Mouse (Mus musculus) brain, embryonic 14.5 days (tissue): Measurements from ENCODE around the gene Hdac11.

Source experiments
- CTCF ChIP-seq: fragments of 200-500 bp; IDR thresholded peaks from 2 replicates; pipeline ENCODE4 v1.5.1; 2012; ENCODE audit warnings: inconsistent platforms, mild to moderate bottlenecking, moderate library complexity, borderline replicate concordance; ENCODE audit not compliant: insufficient read depth, insufficient read length; ENCODE audit errors: extremely low read depth
- POLR2A ChIP-seq: fragments of 200-500 bp; IDR thresholded peaks from 2 replicates; pipeline ENCODE4 v1.6.1; 2012; ENCODE audit warnings: mild to moderate bottlenecking, inconsistent platforms, borderline replicate concordance; ENCODE audit not compliant: poor library complexity, insufficient read depth, insufficient read length, severe bottlenecking; ENCODE audit errors: extremely low read depth

DNA sequence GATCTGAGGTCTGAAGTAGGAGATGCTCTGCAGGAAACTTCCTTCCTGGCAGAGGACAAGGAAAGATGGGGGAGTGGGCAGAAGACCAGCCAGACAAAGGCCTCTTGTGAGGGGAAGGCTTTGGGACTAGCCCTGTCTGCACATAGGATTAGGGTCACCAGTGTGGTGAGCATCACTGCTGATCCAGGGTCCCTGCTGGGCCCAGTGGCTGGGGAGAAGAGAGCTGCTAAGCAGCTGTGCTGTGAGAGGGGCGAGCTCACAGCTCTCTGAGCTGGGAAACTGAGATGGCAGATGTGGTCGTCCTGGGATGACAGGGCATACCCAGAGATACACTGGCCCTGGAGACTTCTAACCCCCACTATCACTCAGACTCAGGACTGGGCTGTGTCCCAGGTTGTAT, 35.0 kb downstream of the Hdac11 start:
- TF ChIP-seq POLR2A (no peak), CTCF (no peak)
